Mouse (Mus musculus): ENCODE data around the gene Tshz2. TPM values are rescaled to one million over a fixed set of nuclear protein-coding genes. Genes with fewer than 3 reads are reported as not detected.

The Tshz2 gene
- polyA plus RNA-seq, 1 experiment from 2014 or later = 20.1 TPM

- H3K36me3 ChIP-seq (ENCODE audit: control insufficient read depth, insufficient read depth, low read length) = no peaks in the 10 kb centered on the region
- H3K4me2 ChIP-seq (replicated peaks; ENCODE audit: low read depth, low read length) = no peak overlapping the region
- WGBS = 74% methylated on average over 8 of the region's 8 CpGs
- no peak overlapping the region for H3K9ac ChIP-seq (replicated peaks; ENCODE audit: low read depth, low read length)
- peaks cover 8% of the 10 kb centered on the region; the same call in 1 of the 2 replicates for H3K4me1 ChIP-seq (ENCODE audit: control insufficient read depth, insufficient read depth, low read length)
- peak overlapping the region; percentile 48; the same call in 1 of the 2 replicates for H3K27ac ChIP-seq (ENCODE audit: low read length)
- H3K9me3 ChIP-seq (ENCODE audit: control insufficient read depth, low read depth, low read length) = no peaks in the 10 kb centered on the region
- ATAC-seq (ENCODE audit: insufficient number of reproducible peaks, insufficient read depth, low FRiP score, low read depth) = no peak
- no peak overlapping the region for H3K4me3 ChIP-seq (ENCODE audit: low read depth, low read length)
- H3K27me3 ChIP-seq (ENCODE audit: control insufficient read depth, insufficient read depth, low read length) = no peaks in the 10 kb centered on the region
Measured at GRCm38 (mm10) chr2:170006829-170007228, 374.0 kb downstream of the Tshz2 start.

DNA sequence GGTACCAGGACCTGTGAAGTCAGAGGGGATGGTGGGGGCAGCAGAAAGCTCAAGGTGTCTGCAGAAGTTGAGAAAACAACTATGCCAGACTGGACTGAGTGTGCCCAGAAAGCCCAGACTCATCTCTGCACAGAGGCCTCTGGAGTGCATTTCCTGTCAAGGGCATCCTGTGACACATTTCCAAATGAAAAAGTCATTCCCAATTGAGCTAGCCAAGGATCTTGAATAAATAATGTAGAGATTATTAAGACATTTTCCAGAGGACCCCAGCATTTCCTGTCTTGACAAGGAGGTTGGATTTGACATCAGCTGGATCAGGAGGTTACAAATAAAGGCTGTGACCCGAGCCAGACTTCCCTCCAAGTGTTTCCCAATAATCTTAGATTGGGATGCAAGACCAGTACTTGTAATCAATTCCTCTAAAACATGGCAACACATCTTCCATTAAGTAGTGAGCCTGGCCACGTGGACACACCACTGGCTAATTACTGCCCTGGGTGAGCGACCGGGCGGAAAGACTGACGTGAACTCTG lies 374.7 kb downstream of the Tshz2 start:
- Histone ChIP-seq H3K9ac (replicated peaks; ENCODE audit: low read depth, low read length) (no peak overlapping the region), H3K27ac (ENCODE audit: low read length) (peak overlapping the region; percentile 48; the same call in 1 of the 2 replicates), H3K4me1 (ENCODE audit: control insufficient read depth, insufficient read depth, low read length) (peaks cover 6% of the 10 kb centered on the region; the same call in 1 of the 2 replicates), H3K4me2 (replicated peaks; ENCODE audit: low read depth, low read length) (no peak overlapping the region), H3K4me3 (ENCODE audit: low read depth, low read length) (no peak overlapping the region), H3K9me3 (ENCODE audit: control insufficient read depth, low read depth, low read length) (no peaks in the 10 kb centered on the region), H3K27me3 (ENCODE audit: control insufficient read depth, insufficient read depth, low read length) (no peaks in the 10 kb centered on the region), H3K36me3 (ENCODE audit: control insufficient read depth, insufficient read depth, low read length) (no peaks in the 10 kb centered on the region)
- 75% methylated on average over 6 of the region's 6 CpGs for WGBS
- no peak for ATAC-seq (ENCODE audit: insufficient number of reproducible peaks, insufficient read depth, low FRiP score, low read depth)

- ATAC-seq (ENCODE audit: insufficient number of reproducible peaks, insufficient read depth, low FRiP score, low read depth) = no peak
- Histone ChIP-seq H3K9ac (replicated peaks; ENCODE audit: low read depth, low read length) (no peak overlapping the region), H3K4me2 (replicated peaks; ENCODE audit: low read depth, low read length) (no peak overlapping the region)
Measured at GRCm38 (mm10) chr2:170009729-170010128, 376.9 kb downstream of the Tshz2 start.

DNA sequence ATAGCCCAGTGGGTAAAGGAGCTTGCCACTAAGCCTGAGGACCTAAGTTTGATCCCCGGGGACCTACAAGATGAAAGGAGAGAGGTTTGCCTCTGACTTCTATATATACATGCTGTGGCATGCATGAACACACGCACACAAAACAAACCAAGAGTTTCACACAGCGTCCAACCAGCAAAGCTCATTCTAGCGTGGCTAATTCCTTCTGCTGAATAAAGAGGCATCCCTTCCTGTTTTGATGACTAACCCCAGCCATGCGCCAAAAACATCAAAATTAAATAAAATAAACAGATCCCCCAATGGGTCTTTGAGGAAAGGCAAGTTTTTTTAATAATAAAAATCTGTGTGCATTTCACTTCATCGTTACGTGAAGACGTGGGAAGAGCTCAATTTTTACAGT lies 379.0 kb downstream of the Tshz2 start:
- no peak overlapping the region for H3K9ac ChIP-seq (replicated peaks; ENCODE audit: low read depth, low read length)
- no peak overlapping the region for H3K4me3 ChIP-seq (ENCODE audit: low read depth, low read length)
- H3K4me2 ChIP-seq (replicated peaks; ENCODE audit: low read depth, low read length) = no peak overlapping the region
- H3K36me3 ChIP-seq (ENCODE audit: control insufficient read depth, insufficient read depth, low read length) = no peaks in the 10 kb centered on the region
- WGBS = 69% methylated on average over 8 of the region's 8 CpGs
- no peaks in the 10 kb centered on the region for H3K27me3 ChIP-seq (ENCODE audit: control insufficient read depth, insufficient read depth, low read length)
- H3K4me1 ChIP-seq (ENCODE audit: control insufficient read depth, insufficient read depth, low read length) = peaks cover 7% of the 10 kb centered on the region; the same call in 1 of the 2 replicates
- no peak overlapping the region; the same call in 1 of the 2 replicates for H3K27ac ChIP-seq (ENCODE audit: low read length)
- no peaks in the 10 kb centered on the region for H3K9me3 ChIP-seq (ENCODE audit: control insufficient read depth, low read depth, low read length)
- ATAC-seq (ENCODE audit: insufficient number of reproducible peaks, insufficient read depth, low FRiP score, low read depth) = no peak

More at GRCm38 (mm10) chr2:170009729-170010128, 376.9 kb downstream of the Tshz2 start:
- H3K27me3 ChIP-seq (ENCODE audit: control insufficient read depth, insufficient read depth, low read length) = no peaks in the 10 kb centered on the region
- H3K27ac ChIP-seq (ENCODE audit: low read length) = no peak overlapping the region
- H3K36me3 ChIP-seq (ENCODE audit: control insufficient read depth, insufficient read depth, low read length) = no peaks in the 10 kb centered on the region
- 0 out of 2 replicates have a peak, but pooled peaks cover 3% of the 10 kb centered on the region for H3K4me1 ChIP-seq (ENCODE audit: control insufficient read depth, insufficient read depth, low read length)
- H3K4me3 ChIP-seq (ENCODE audit: low read depth, low read length) = no peak overlapping the region
- no peaks in the 10 kb centered on the region for H3K9me3 ChIP-seq (ENCODE audit: control insufficient read depth, low read depth, low read length)
- WGBS = 69% methylated on average over 11 of the region's 11 CpGs

DNA sequence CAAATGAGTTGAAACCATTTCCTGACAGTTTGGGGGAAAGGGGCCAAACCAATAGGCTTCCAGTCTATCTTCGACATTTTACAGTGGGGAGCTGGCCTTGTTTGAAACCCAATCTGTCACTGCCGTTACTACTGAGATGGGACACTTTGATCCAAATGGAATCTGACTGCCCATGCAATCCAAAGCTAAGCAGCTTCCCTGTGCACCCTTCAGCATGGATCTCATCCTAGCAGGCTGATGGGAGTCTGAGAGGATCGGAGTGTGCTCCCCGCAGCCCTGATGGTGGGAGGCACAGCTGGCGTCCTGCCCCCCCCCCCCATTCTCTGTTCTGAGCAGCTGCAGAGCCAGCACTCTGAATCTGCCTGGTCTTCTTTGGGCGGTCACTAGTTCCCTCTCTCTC lies 384.5 kb downstream of the Tshz2 start:
- no peak for ATAC-seq (ENCODE audit: insufficient number of reproducible peaks, insufficient read depth, low FRiP score, low read depth)
- Histone ChIP-seq H3K27ac (ENCODE audit: low read length) (no peak overlapping the region), H3K36me3 (ENCODE audit: control insufficient read depth, insufficient read depth, low read length) (no peaks in the 10 kb centered on the region), H3K9ac (replicated peaks; ENCODE audit: low read depth, low read length) (no peak overlapping the region), H3K4me2 (replicated peaks; ENCODE audit: low read depth, low read length) (no peak overlapping the region), H3K9me3 (ENCODE audit: control insufficient read depth, low read depth, low read length) (no peaks in the 10 kb centered on the region), H3K4me1 (ENCODE audit: control insufficient read depth, insufficient read depth, low read length) (peaks cover 8% of the 10 kb centered on the region; the same call in 1 of the 2 replicates), H3K4me3 (ENCODE audit: low read depth, low read length) (no peak overlapping the region), H3K27me3 (ENCODE audit: control insufficient read depth, insufficient read depth, low read length) (no peaks in the 10 kb centered on the region)
- WGBS = 43% methylated on average over 6 of the region's 6 CpGs

- Histone ChIP-seq H3K4me3 (ENCODE audit: low read depth, low read length) (no peak overlapping the region), H3K27ac (ENCODE audit: low read length) (no peak overlapping the region), H3K4me2 (replicated peaks; ENCODE audit: low read depth, low read length) (no peak overlapping the region), H3K9me3 (ENCODE audit: control insufficient read depth, low read depth, low read length) (no peaks in the 10 kb centered on the region), H3K36me3 (ENCODE audit: control insufficient read depth, insufficient read depth, low read length) (no peaks in the 10 kb centered on the region), H3K27me3 (ENCODE audit: control insufficient read depth, insufficient read depth, low read length) (no peaks in the 10 kb centered on the region), H3K4me1 (ENCODE audit: control insufficient read depth, insufficient read depth, low read length) (peaks cover 8% of the 10 kb centered on the region; the same call in 1 of the 2 replicates), H3K9ac (replicated peaks; ENCODE audit: low read depth, low read length) (no peak overlapping the region)
- ATAC-seq (ENCODE audit: insufficient number of reproducible peaks, insufficient read depth, low FRiP score, low read depth) = no peak
- 66% methylated on average over 7 of the region's 7 CpGs for WGBS
Measured at GRCm38 (mm10) chr2:170017926-170018325, 385.1 kb downstream of the Tshz2 start.

- Histone ChIP-seq H3K4me1 (ENCODE audit: control insufficient read depth, insufficient read depth, low read length) (no peaks in the 10 kb centered on the region), H3K36me3 (ENCODE audit: control insufficient read depth, insufficient read depth, low read length) (no peaks in the 10 kb centered on the region), H3K27me3 (ENCODE audit: control insufficient read depth, insufficient read depth, low read length) (no peaks in the 10 kb centered on the region), H3K9ac (replicated peaks; ENCODE audit: low read depth, low read length) (no peak overlapping the region), H3K4me2 (replicated peaks; ENCODE audit: low read depth, low read length) (no peak overlapping the region), H3K4me3 (ENCODE audit: low read depth, low read length) (no peak overlapping the region), H3K9me3 (ENCODE audit: control insufficient read depth, low read depth, low read length) (peaks cover 3% of the 10 kb centered on the region; the same call in 1 of the 2 replicates), H3K27ac (ENCODE audit: low read length) (no peak overlapping the region)
- 71% methylated on average over 5 of the region's 5 CpGs for WGBS
- no peak for ATAC-seq (ENCODE audit: insufficient number of reproducible peaks, insufficient read depth, low FRiP score, low read depth)
Measured at GRCm38 (mm10) chr2:170022953-170023352, 390.1 kb downstream of the Tshz2 start.

DNA sequence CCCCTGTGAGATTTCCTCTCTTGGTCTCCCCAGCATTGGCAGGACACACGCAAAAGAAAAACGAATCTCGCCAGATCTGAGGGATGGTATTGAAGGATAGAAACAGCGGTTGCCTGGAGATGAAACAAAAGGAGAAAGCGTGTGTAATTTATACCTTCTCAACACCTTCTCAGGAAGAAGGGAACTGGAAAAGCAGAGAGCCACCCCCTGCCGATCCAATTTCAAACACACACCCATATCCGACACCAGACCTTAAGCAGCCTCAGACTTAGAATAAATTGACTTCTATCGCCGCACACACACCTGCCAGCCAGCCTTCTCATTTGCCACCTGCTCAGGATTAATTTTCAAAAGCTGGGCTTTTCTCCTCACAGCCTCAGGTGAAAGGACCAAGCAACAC lies 390.9 kb downstream of the Tshz2 start:
- 66% methylated on average over 9 of the region's 9 CpGs for WGBS
- H3K9me3 ChIP-seq (ENCODE audit: control insufficient read depth, low read depth, low read length) = peaks cover 3% of the 10 kb centered on the region; the same call in 1 of the 2 replicates
- no peak for ATAC-seq (ENCODE audit: insufficient number of reproducible peaks, insufficient read depth, low FRiP score, low read depth)
- H3K27ac ChIP-seq (ENCODE audit: low read length) = no peak overlapping the region
- H3K36me3 ChIP-seq (ENCODE audit: control insufficient read depth, insufficient read depth, low read length) = no peaks in the 10 kb centered on the region
- H3K4me1 ChIP-seq (ENCODE audit: control insufficient read depth, insufficient read depth, low read length) = no peaks in the 10 kb centered on the region
- H3K27me3 ChIP-seq (ENCODE audit: control insufficient read depth, insufficient read depth, low read length) = no peaks in the 10 kb centered on the region
- H3K9ac ChIP-seq (replicated peaks; ENCODE audit: low read depth, low read length) = no peak overlapping the region
- no peak overlapping the region for H3K4me3 ChIP-seq (ENCODE audit: low read depth, low read length)
- no peak overlapping the region for H3K4me2 ChIP-seq (replicated peaks; ENCODE audit: low read depth, low read length)

GRCm38 (mm10) chr2:170024939-170025338 lies 392.1 kb downstream of the Tshz2 start:
- H3K27me3 ChIP-seq (ENCODE audit: control insufficient read depth, insufficient read depth, low read length) = no peaks in the 10 kb centered on the region
- no peak overlapping the region for H3K4me3 ChIP-seq (ENCODE audit: low read depth, low read length)
- peaks cover 3% of the 10 kb centered on the region; the same call in 1 of the 2 replicates for H3K9me3 ChIP-seq (ENCODE audit: control insufficient read depth, low read depth, low read length)
- no peak for ATAC-seq (ENCODE audit: insufficient number of reproducible peaks, insufficient read depth, low FRiP score, low read depth)
- 85% methylated on average over 8 of the region's 8 CpGs for WGBS
- no peak overlapping the region for H3K9ac ChIP-seq (replicated peaks; ENCODE audit: low read depth, low read length)
- no peak overlapping the region for H3K27ac ChIP-seq (ENCODE audit: low read length)
- H3K4me2 ChIP-seq (replicated peaks; ENCODE audit: low read depth, low read length) = no peak overlapping the region
- H3K4me1 ChIP-seq (ENCODE audit: control insufficient read depth, insufficient read depth, low read length) = no peaks in the 10 kb centered on the region
- H3K36me3 ChIP-seq (ENCODE audit: control insufficient read depth, insufficient read depth, low read length) = no peaks in the 10 kb centered on the region

Data from stomach, embryonic 14.5 days (tissue).